Mouse (Mus musculus): Measurements from ENCODE around the gene Glis3. TPM values are rescaled to one million over a fixed set of nuclear protein-coding genes. Genes with fewer than 3 reads are reported as not detected.

The Glis3 gene
- total RNA-seq, 2 experiments from 2014 or later = 1.4 to 1.8 TPM

DNA sequence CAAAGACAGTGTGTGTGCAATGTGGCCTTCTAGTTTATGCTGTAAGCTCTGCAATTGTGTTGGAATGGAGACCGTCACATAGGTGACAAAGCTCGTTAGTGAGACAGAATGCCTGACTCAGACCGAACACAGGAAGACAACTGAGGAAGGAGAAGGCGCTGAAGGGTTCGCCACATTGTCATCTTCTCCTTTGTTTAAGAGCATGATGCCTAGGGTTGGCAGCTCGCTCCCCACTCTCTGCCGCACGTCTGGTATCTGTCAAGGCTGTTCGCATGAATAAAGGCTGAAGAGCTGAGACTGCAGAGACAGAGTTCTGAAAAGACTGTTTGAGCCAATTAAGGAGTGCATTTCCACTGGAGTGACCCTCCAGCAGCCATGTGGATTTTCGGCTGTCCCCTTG is 452.4 kb downstream of the Glis3 start:
- no peak for DNase-seq
- intact Hi-C loops (cut with DNase I; ENCODE audit: low total_unique reads) = no loop called here

DNA sequence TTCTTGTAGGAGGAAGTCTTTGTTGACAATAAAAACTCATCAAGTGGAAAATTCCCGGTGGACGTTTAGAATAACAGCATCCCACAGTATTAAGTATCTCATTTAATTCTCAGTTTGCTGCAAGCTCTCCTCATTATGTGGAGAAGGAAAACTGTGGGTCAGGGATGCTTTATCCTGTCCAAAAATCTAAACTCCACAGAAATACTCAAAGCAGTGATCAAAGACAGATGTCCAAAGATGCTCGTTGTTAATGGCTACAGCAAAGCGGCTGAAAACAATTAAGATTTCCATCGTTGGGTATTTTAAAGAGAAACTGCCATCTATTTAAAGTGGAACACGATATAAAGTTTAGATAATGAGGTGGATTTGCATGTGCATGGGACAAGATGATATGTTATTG is 454.2 kb downstream of the Glis3 start:
- no peak for DNase-seq
- intact Hi-C loops (cut with DNase I; ENCODE audit: low total_unique reads) = no loop called here

DNA sequence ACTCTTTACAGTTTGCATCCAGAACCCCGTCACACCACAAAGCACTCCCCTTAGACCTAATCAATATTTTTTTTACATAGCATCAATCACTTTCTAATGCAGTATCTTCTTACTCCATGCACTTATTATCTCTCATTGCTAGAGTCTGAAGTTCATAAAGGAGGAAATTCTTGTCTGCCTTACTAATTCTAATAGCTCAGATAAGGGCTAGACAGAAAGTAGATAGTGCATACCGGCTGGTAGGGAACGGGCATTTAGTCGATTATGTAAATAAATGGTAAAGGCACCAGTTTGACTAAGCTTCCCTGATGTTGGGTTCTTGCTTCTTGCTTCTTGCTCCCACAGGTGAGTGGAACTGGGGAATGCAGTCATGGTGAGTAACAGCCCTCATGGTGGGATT is 468.2 kb downstream of the Glis3 start:
- intact Hi-C loops (cut with DNase I; ENCODE audit: low total_unique reads) = no loop called here
- no peak for DNase-seq

Other genes starting within 250 kb of the Glis3 start
- gene Slc1a1, start 155.0 kb upstream of the Glis3 start, total RNA-seq (2021) = 1 to 10 TPM; 1.4 to 1.5 TPM

All from gastrocnemius, postnatal 14 days (tissue).